Mouse (Mus musculus): ENCODE data around the gene Tle6.
A peak's percentile ranks its signal among the peaks of the same experiment; 100 is the strongest.

The Tle6 gene

GRCm38 (mm10) chr10:81620786-81621185 lies 19.9 kb upstream of the Tle6 start:
- no peak for DNase-seq

GRCm38 (mm10) chr10:81619976-81620375 lies 19.1 kb upstream of the Tle6 start:
- no peak for DNase-seq

- no peak for DNase-seq
These were observed 14.6 kb upstream of the Tle6 start for GRCm38 (mm10) chr10:81615486-81615885.

- DNase-seq, result no peak
These were observed 11.9 kb upstream of the Tle6 start for GRCm38 (mm10) chr10:81612779-81613178.

- no peak for DNase-seq
These were observed 7.4 kb upstream of the Tle6 start for GRCm38 (mm10) chr10:81608308-81608707.

- peak; percentile 97 for DNase-seq
These were observed 5.3 kb upstream of the Tle6 start, which contains the start of gene BC025920 for GRCm38 (mm10) chr10:81605974-81606751. TSS of gene BC025920 (plus strand) at chr10:81606270.

GRCm38 (mm10) chr10:81605666-81605973 lies 4.7 kb upstream of the Tle6 start:
- no peak for DNase-seq

GRCm38 (mm10) chr10:81604968-81605665 lies 4.2 kb upstream of the Tle6 start:
- DNase-seq, result peak; percentile 90

GRCm38 (mm10) chr10:81604019-81604967 lies 3.4 kb upstream of the Tle6 start:
- DNase-seq, result no peak

GRCm38 (mm10) chr10:81602741-81603151 lies 1.9 kb upstream of the Tle6 start:
- peak; percentile 44 for DNase-seq

- no peak for DNase-seq
These were observed 578 bp upstream of the Tle6 start for GRCm38 (mm10) chr10:81601396-81601905.

- no peak for DNase-seq
These were observed 777 bp downstream of the Tle6 start for GRCm38 (mm10) chr10:81600096-81600495.

GRCm38 (mm10) chr10:81599630-81600029 lies 1.2 kb downstream of the Tle6 start:
- no peak for DNase-seq

GRCm38 (mm10) chr10:81598871-81599270 lies 2.0 kb downstream of the Tle6 start:
- no peak for DNase-seq

- DNase-seq, result no peak
These were observed 2.5 kb downstream of the Tle6 start for GRCm38 (mm10) chr10:81598342-81598741.

- DNase-seq, result peak; percentile 31
These were observed 3.5 kb downstream of the Tle6 start for GRCm38 (mm10) chr10:81597137-81597950.

GRCm38 (mm10) chr10:81596611-81597010 lies 4.3 kb downstream of the Tle6 start:
- DNase-seq, result no peak

GRCm38 (mm10) chr10:81595599-81595998 lies 5.3 kb downstream of the Tle6 start:
- DNase-seq, result no peak

- no peak for DNase-seq
These were observed 6.9 kb downstream of the Tle6 start for GRCm38 (mm10) chr10:81593935-81594334.

GRCm38 (mm10) chr10:81593223-81593622 lies 7.7 kb downstream of the Tle6 start:
- no peak for DNase-seq

- no peak for DNase-seq
These were observed 8.2 kb downstream of the Tle6 start for GRCm38 (mm10) chr10:81592631-81593030.

- no peak for DNase-seq
These were observed 9.0 kb downstream of the Tle6 start for GRCm38 (mm10) chr10:81591846-81592245.

Measured in kidney, postnatal 14 days (tissue).